Mouse (Mus musculus) lung, embryonic 14.5 days (tissue): Measurements from ENCODE around the gene Grk6. TPM values are rescaled to one million over a fixed set of nuclear protein-coding genes. Genes with fewer than 3 reads are reported as not detected.

Source experiments
- ATAC-seq: fragments of 200-750 bp; cut with Nextera tagmentation; 2 replicates; pipeline ENCODE4 v1.8.0; 2017; ENCODE audit warnings: mild to moderate bottlenecking, moderate TSS enrichment, moderate library complexity; ENCODE audit not compliant: insufficient read depth
- DNase-seq: peaks from one replicate; pipeline ENCODE4 v3.0.0-alpha.2; 2015
- H3K27ac ChIP-seq: fragments of 300-500 bp; sonication (generic); 2 replicates; pipeline ENCODE4 v1.5.1; 2014; ENCODE audit warnings: low read depth, mild to moderate bottlenecking, moderate library complexity
- H3K27me3 ChIP-seq: fragments of 300-500 bp; sonication (generic); 2 replicates; pipeline ENCODE4 v1.6.1; 2014; ENCODE audit warnings: low read length, control low read depth; ENCODE audit not compliant: insufficient read depth
- H3K36me3 ChIP-seq: fragments of 300-500 bp; sonication (generic); 2 replicates; pipeline ENCODE4 v1.6.1; 2014; ENCODE audit warnings: control low read depth; ENCODE audit not compliant: insufficient read depth
- H3K4me1 ChIP-seq: fragments of 300-500 bp; sonication (generic); 2 replicates; pipeline ENCODE4 v1.6.1; 2014; ENCODE audit warnings: antibody characterized with exemption, control low read depth; ENCODE audit not compliant: insufficient read depth
- H3K4me2 ChIP-seq: fragments of 300-500 bp; sonication (generic); 2 replicates; pipeline ENCODE4 v1.6.1; 2014; ENCODE audit warnings: mild to moderate bottlenecking
- H3K4me3 ChIP-seq: fragments of 300-500 bp; sonication (generic); 2 replicates; pipeline ENCODE4 v1.5.1; 2014; ENCODE audit warnings: low read depth, low read length
- H3K9ac ChIP-seq: fragments of 300-500 bp; sonication (generic); 2 replicates; pipeline ENCODE4 v1.6.1; 2014
- H3K9me3 ChIP-seq: fragments of 300-500 bp; sonication (generic); 2 replicates; pipeline ENCODE4 v1.6.1; 2016; ENCODE audit warnings: low read depth, low read length, control low read depth
- CTCF ChIP-seq: IDR thresholded peaks from 2 replicates; pipeline ENCODE4 v1.5.1; 2016; ENCODE audit warnings: antibody characterized with exemption, low read depth
- WGBS: fragments of 180-500 bp; shearing (Covaris S2); extraction: QIAGEN DNeasy Blood & Tissue Kit; methylation state at CpG from one replicate; pipeline ENCODE4 v1.1.7; 2014; 5-methylcytosine and 5-hydroxymethylcytosine counted together
- polyA plus RNA-seq: library from polyadenylated mRNA; unstranded; fragments of >200 nt; fragmentation: Nextera tagmentation; extraction: Ambion mirVana; gene quantifications from 2 replicates; pipeline ENCODE4 v1.2.1, GENCODE M21; 2014

Gene Grk6
- polyA plus RNA-seq, 1 experiment from 2014 or later = 71.0 TPM

DNA sequence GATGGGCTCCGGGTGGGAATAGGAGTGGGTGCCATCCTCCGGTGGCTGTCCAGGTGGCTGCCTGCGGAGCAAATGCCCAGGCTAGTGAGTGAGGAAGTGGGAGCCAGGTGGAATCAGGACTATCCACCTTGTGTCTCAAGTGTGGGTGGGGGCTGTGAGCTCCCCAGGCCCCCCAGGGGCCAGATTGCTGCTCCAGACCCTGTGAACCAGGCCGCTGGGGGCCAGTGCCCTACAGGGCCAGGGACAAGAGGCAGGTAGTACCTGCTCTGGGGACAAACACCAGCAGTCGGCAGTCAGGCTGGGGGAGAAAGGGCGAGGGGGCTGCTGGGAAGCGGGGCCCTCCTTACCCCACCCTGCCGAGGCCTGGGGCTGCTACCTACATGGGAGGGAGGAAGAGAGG lies 31.4 kb downstream of the Grk6 start:
- Histone ChIP-seq H3K27ac (no peak overlapping the region), H3K4me1 (no peaks in the 10 kb centered on the region), H3K9ac (no peak overlapping the region), H3K36me3 (peaks cover 75% of the 10 kb centered on the region), H3K27me3 (0 out of 2 replicates have a peak, but pooled peaks cover 8% of the 10 kb centered on the region), H3K4me2 (no peak overlapping the region), H3K9me3 (no peaks in the 10 kb centered on the region), H3K4me3 (no peak overlapping the region)
- ATAC-seq (no peak), DNase-seq (no peak)
- WGBS = 89% methylated on average over 8 of the region's 8 CpGs
- no peak for TF ChIP-seq CTCF

DNA sequence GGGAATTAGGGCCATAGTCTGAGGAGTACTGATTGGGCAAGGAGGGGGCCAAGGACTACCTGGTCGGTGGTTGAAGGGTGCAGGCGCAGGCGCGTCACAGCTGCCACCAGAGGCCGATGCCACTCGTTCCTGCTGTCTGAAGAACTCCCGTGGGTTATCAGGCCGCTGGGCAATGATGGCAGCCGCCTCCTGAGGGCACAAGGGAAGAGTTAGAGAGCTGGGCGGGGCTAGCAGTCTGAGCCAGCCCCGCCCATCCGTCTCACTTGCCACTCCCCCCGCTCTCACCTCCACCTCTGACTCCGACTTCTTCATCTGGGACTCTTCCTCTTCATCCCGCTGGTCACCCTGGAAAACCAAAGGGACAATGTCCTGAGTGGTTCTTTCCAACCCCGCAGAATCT lies 32.6 kb downstream of the Grk6 start:
- no peak overlapping the region for H3K27ac ChIP-seq
- no peaks in the 10 kb centered on the region for H3K4me1 ChIP-seq
- no peak for ATAC-seq
- 0 out of 2 replicates have a peak, but pooled peaks cover 8% of the 10 kb centered on the region for H3K27me3 ChIP-seq
- WGBS = 71% methylated on average over 16 of the region's 16 CpGs
- H3K36me3 ChIP-seq = peaks cover 87% of the 10 kb centered on the region
- DNase-seq = no peak
- TF ChIP-seq CTCF = no peak
- H3K9ac ChIP-seq = no peak overlapping the region
- no peak overlapping the region for H3K4me2 ChIP-seq
- H3K9me3 ChIP-seq = no peaks in the 10 kb centered on the region
- no peak overlapping the region for H3K4me3 ChIP-seq

- Histone ChIP-seq H3K36me3 (peaks cover 92% of the 10 kb centered on the region), H3K9ac (no peak overlapping the region), H3K27me3 (0 out of 2 replicates have a peak, but pooled peaks cover 8% of the 10 kb centered on the region), H3K4me2 (no peak overlapping the region), H3K9me3 (no peaks in the 10 kb centered on the region), H3K4me1 (no peaks in the 10 kb centered on the region), H3K27ac (no peak overlapping the region), H3K4me3 (no peak overlapping the region)
- DNase-seq (peak; percentile 60), ATAC-seq (no peak)
- TF ChIP-seq CTCF = peak; percentile 59
- WGBS = 54% methylated on average over 5 of the region's 5 CpGs
These were observed 33.2 kb downstream of the Grk6 start for GRCm38 (mm10) chr13:55478036-55478435.

GRCm38 (mm10) chr13:55479008-55479407 lies 34.1 kb downstream of the Grk6 start:
- no peaks in the 10 kb centered on the region for H3K4me1 ChIP-seq
- TF ChIP-seq CTCF = no peak
- 75% methylated on average over 7 of the region's 7 CpGs for WGBS
- DNase-seq (no peak), ATAC-seq (no peak)
- H3K36me3 ChIP-seq = peaks cover 86% of the 10 kb centered on the region
- H3K27me3 ChIP-seq = 0 out of 2 replicates have a peak, but pooled peaks cover 6% of the 10 kb centered on the region
- H3K9ac ChIP-seq = no peak overlapping the region
- H3K27ac ChIP-seq = no peak overlapping the region
- no peaks in the 10 kb centered on the region for H3K9me3 ChIP-seq
- no peak overlapping the region for H3K4me2 ChIP-seq
- H3K4me3 ChIP-seq = no peak overlapping the region

- no peak overlapping the region for H3K27ac ChIP-seq
- H3K9me3 ChIP-seq = no peaks in the 10 kb centered on the region
- H3K4me2 ChIP-seq = no peak overlapping the region
- 0 out of 2 replicates have a peak, but pooled peaks cover 5% of the 10 kb centered on the region for H3K4me1 ChIP-seq
- H3K27me3 ChIP-seq = 0 out of 2 replicates have a peak, but pooled peaks cover 2% of the 10 kb centered on the region
- H3K4me3 ChIP-seq = no peak overlapping the region
- H3K9ac ChIP-seq = no peak overlapping the region
- TF ChIP-seq CTCF = no peak
- peaks cover 77% of the 10 kb centered on the region for H3K36me3 ChIP-seq
- DNase-seq (no peak), ATAC-seq (no peak)
These were observed 35.1 kb downstream of the Grk6 start for GRCm38 (mm10) chr13:55479929-55480328.

DNA sequence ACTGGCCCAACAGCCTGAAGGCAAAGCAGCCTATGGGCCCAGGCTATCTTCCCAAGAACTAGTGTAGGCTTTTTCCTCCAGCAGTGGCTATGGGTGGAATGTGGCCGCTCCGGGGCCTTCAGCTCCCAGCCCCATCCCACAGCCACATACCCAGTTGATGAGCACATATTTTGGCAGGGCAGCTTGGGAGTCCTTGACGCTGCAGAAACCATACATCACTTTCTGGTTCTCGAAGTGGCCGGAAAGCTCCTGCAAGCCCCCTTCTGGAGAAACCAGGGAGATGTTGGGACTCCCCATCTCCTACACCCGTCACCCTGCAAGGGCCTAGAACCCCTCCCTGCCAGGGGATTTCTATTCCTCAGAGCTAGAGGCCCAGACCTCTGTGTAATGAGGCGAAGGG lies 37.7 kb downstream of the Grk6 start:
- Histone ChIP-seq H3K9me3 (no peaks in the 10 kb centered on the region), H3K4me1 (peaks cover 19% of the 10 kb centered on the region), H3K9ac (no peak overlapping the region), H3K4me3 (no peak overlapping the region), H3K4me2 (no peak overlapping the region), H3K27me3 (no peaks in the 10 kb centered on the region), H3K36me3 (peaks cover 56% of the 10 kb centered on the region), H3K27ac (0 out of 2 replicates have a peak overlapping the region, but pooled peaks have one; percentile 9)
- peak; percentile 40; the same call in 1 of the 2 replicates for TF ChIP-seq CTCF
- WGBS = 56% methylated on average over 7 of the region's 7 CpGs
- DNase-seq = peak; percentile 54
- ATAC-seq = no peak

- ATAC-seq (no peak), DNase-seq (no peak)
- Histone ChIP-seq H3K27ac (0 out of 2 replicates have a peak overlapping the region, but pooled peaks have one; percentile 9), H3K36me3 (peaks cover 50% of the 10 kb centered on the region), H3K4me3 (no peak overlapping the region), H3K4me1 (peaks cover 19% of the 10 kb centered on the region), H3K9me3 (no peaks in the 10 kb centered on the region), H3K4me2 (no peak overlapping the region; the same call in 1 of the 2 replicates), H3K9ac (0 out of 2 replicates have a peak overlapping the region, but pooled peaks have one; percentile 5), H3K27me3 (no peaks in the 10 kb centered on the region)
- no peak for TF ChIP-seq CTCF
- 27% methylated on average over 9 of the region's 9 CpGs for WGBS
These were observed 38.2 kb downstream of the Grk6 start for GRCm38 (mm10) chr13:55483071-55483470.
